10 mouse cellular contexts compared by ENCODE assay signal in genomic region chr11:120046553-120047191, GRCm38 (mm10). TPM values are rescaled to one million over a fixed set of nuclear protein-coding genes. Genes with fewer than 3 reads are reported as not detected.
DNase-seq lines count a peak whose midpoint lies in the region; ATAC-seq and TF ChIP-seq lines count a peak whose summit lies in the region.
"Had no signal": no experiment of that assay in that cellular context is flagged by ENCODE, and none has a peak within 500 bp of the region (broad histone marks: within the 10 kb centered on the region; RNA-seq: fewer than 3 reads in every experiment).

TSS of gene Aatk (minus strand) at chr11:120047167.

- peak within 1 kb of the TSS; percentile 60 for H3K4me3 ChIP-seq in kidney, embryonic 15.5 days (replicated peaks)
- H3K4me3 ChIP-seq in embryonic facial prominence, embryonic 13.5 days: peak within 1 kb of the TSS; percentile 68
- peak within 1 kb of the TSS; percentile 50 for H3K4me3 ChIP-seq in intestine, postnatal 0 days (ENCODE audit: low read depth, low read length)
- peak within 1 kb of the TSS; percentile 68 for H3K4me3 ChIP-seq in midbrain, embryonic 12.5 days

- peak within 1 kb of the TSS; percentile 54 for H3K9ac ChIP-seq in kidney, embryonic 15.5 days
- peak within 1 kb of the TSS; percentile 77 for H3K9ac ChIP-seq in embryonic facial prominence, embryonic 13.5 days
- H3K9ac ChIP-seq in intestine, postnatal 0 days (ENCODE audit: low read depth, low read length): peak within 1 kb of the TSS; percentile 46
- peak within 1 kb of the TSS; percentile 86 for H3K9ac ChIP-seq in midbrain, embryonic 12.5 days (replicated peaks)

- H3K4me1 ChIP-seq in kidney, embryonic 15.5 days: peaks cover 42% of the 10 kb centered on the region
- peaks cover 38% of the 10 kb centered on the region for H3K4me1 ChIP-seq in embryonic facial prominence, embryonic 13.5 days
- H3K4me1 ChIP-seq in intestine, postnatal 0 days (replicated peaks; ENCODE audit: control insufficient read depth, insufficient read depth, low read length): no peaks in the 10 kb centered on the region
- peaks cover 42% of the 10 kb centered on the region for H3K4me1 ChIP-seq in midbrain, embryonic 12.5 days

- ATAC-seq in kidney, embryonic 15.5 days (replicated peaks; ENCODE audit: low FRiP score): no peak
- ATAC-seq in embryonic facial prominence, embryonic 13.5 days (ENCODE audit: insufficient number of reproducible peaks, insufficient read depth, low FRiP score, low TSS enrichment, low read depth): no peak
- no peak for ATAC-seq in intestine, postnatal 0 days
- peak; percentile 42; the same call in 1 of the 2 replicates for ATAC-seq in midbrain, embryonic 12.5 days (ENCODE audit: low FRiP score, low read depth)
- ATAC-seq: Patski had no signal

- 1% methylated on average over 46 of the region's 63 CpGs for WGBS in kidney, embryonic 15.5 days
- WGBS in embryonic facial prominence, embryonic 13.5 days: 1% methylated on average over 63 of the region's 63 CpGs
- WGBS in intestine, postnatal 0 days: 2% methylated on average over 52 of the region's 63 CpGs
- WGBS in midbrain, embryonic 12.5 days: under 1% methylated on average over 63 of the region's 63 CpGs

- H3K4me2 ChIP-seq in kidney, embryonic 15.5 days: peak within 1 kb of the TSS; percentile 99
- peak within 1 kb of the TSS; percentile 94 for H3K4me2 ChIP-seq in embryonic facial prominence, embryonic 13.5 days
- peak within 1 kb of the TSS; percentile 83 for H3K4me2 ChIP-seq in intestine, postnatal 0 days (replicated peaks; ENCODE audit: low read depth)
- H3K4me2 ChIP-seq in midbrain, embryonic 12.5 days (replicated peaks): peak within 1 kb of the TSS; percentile 96

- H3K36me3 ChIP-seq in kidney, embryonic 15.5 days: no peaks in the 10 kb centered on the region
- no peaks in the 10 kb centered on the region for H3K36me3 ChIP-seq in embryonic facial prominence, embryonic 13.5 days
- H3K36me3 ChIP-seq in intestine, postnatal 0 days (ENCODE audit: control insufficient read depth, insufficient read depth): no peaks in the 10 kb centered on the region
- no peaks in the 10 kb centered on the region for H3K36me3 ChIP-seq in midbrain, embryonic 12.5 days

- H3K27ac ChIP-seq in kidney, embryonic 15.5 days: peak within 1 kb of the TSS; percentile 63
- H3K27ac ChIP-seq in embryonic facial prominence, embryonic 13.5 days: no peak within 1 kb of the TSS
- H3K27ac ChIP-seq in intestine, postnatal 0 days (ENCODE audit: low read depth, low read length): no peak within 1 kb of the TSS
- peak within 1 kb of the TSS; percentile 72 for H3K27ac ChIP-seq in midbrain, embryonic 12.5 days (replicated peaks)
- H3K27ac ChIP-seq: macrophage had no signal

- no peaks in the 10 kb centered on the region for H3K9me3 ChIP-seq in kidney, embryonic 15.5 days (replicated peaks)
- H3K9me3 ChIP-seq in embryonic facial prominence, embryonic 13.5 days: no peaks in the 10 kb centered on the region
- H3K9me3 ChIP-seq in intestine, postnatal 0 days (ENCODE audit: control insufficient read depth): no peaks in the 10 kb centered on the region
- no peaks in the 10 kb centered on the region for H3K9me3 ChIP-seq in midbrain, embryonic 12.5 days

- DNase-seq in kidney, adult 18-20 months: no peak
- DNase-seq in adrenal gland, adult 2 months: peak; percentile 50
- DNase-seq in ovary, postnatal 14 days (ENCODE audit: low spot score): no peak
- DNase-seq in T-cell, adult 2 months (ENCODE audit: low spot score): no peak

- no peak for TF ChIP-seq CTCF in intestine, postnatal 0 days (IDR thresholded peaks at IDR 0.05; ENCODE audit: low read depth)

- H3K27me3 ChIP-seq in kidney, embryonic 15.5 days: peaks cover 47% of the 10 kb centered on the region
- peaks cover 43% of the 10 kb centered on the region for H3K27me3 ChIP-seq in embryonic facial prominence, embryonic 13.5 days
- H3K27me3 ChIP-seq in intestine, postnatal 0 days (replicated peaks; ENCODE audit: control insufficient read depth, insufficient read depth, low read length): peaks cover 30% of the 10 kb centered on the region
- H3K27me3 ChIP-seq in midbrain, embryonic 12.5 days: peaks cover 33% of the 10 kb centered on the region
- H3K27me3 ChIP-seq: Patski had no signal

RNA-seq across cellular contexts. Expression of gene Aatk, which starts in this region (rescaled TPM):
- 2.4 and 3.2 TPM in 2 replicates for polyA plus RNA-seq in kidney, embryonic 15.5 days (2015; fragmentation: Nextera tagmentation; extraction: Ambion mirVana)
- total RNA-seq in adrenal gland, adult 2 months (2021): 10 to 100 TPM in 1 of 2 experiments, 1 to 10 TPM in 1; 9.9 to 15.5 TPM
- 26.3 and 44.1 TPM in 2 replicates for polyA plus RNA-seq in adrenal gland, adult 2 months (2012; rRNA removed)
- 3.6 and 3.7 TPM in 2 replicates for polyA plus RNA-seq in embryonic facial prominence, embryonic 13.5 days (2015; fragmentation: Nextera tagmentation; extraction: Ambion mirVana)
- 1.6 and 1.7 TPM in 2 replicates for polyA plus RNA-seq in intestine, postnatal 0 days (2015; fragmentation: Nextera tagmentation; extraction: Ambion mirVana)
- 7.7 and 8.8 TPM in 2 replicates for polyA plus RNA-seq in midbrain, embryonic 12.5 days (2016; fragmentation: Nextera tagmentation; extraction: Ambion mirVana)

Comparison
In these comparisons a context has a peak if more than half of its experiments do, and no peak if none do; other contexts are left out.
1. H3K27ac ChIP-seq: peak in kidney, embryonic 15.5 days (single experiment) and midbrain, embryonic 12.5 days (single experiment); none in embryonic facial prominence, embryonic 13.5 days (single experiment) and intestine, postnatal 0 days (single experiment).
2. Peak in every context shown above with its lines, with median percentiles within 50 percentile points of each other: H3K4me2 ChIP-seq, H3K4me3 ChIP-seq and H3K9ac ChIP-seq.